8 mouse cellular contexts compared by ENCODE assay signal in genomic region chr12:113155887-113156539, GRCm38 (mm10). TPM values are rescaled to one million over a fixed set of nuclear protein-coding genes. Genes with fewer than 3 reads are reported as not detected.
DNase-seq lines count a peak whose midpoint lies in the region; ATAC-seq lines count a peak whose summit lies in the region.

Gene Tedc1 (plus strand): TSS chr12:113156421.

- peak within 1 kb of the TSS; percentile 87 for H3K27ac ChIP-seq in forebrain, embryonic 10.5 days
- peak within 1 kb of the TSS; percentile 90 for H3K27ac ChIP-seq in heart, embryonic 15.5 days
- H3K27ac ChIP-seq in liver, embryonic 15.5 days (replicated peaks): peak within 1 kb of the TSS; percentile 76
- peak within 1 kb of the TSS; percentile 38; the same call in 1 of the 2 replicates for H3K27ac ChIP-seq in neural tube, embryonic 12.5 days

- peaks cover 32% of the 10 kb centered on the region for H3K36me3 ChIP-seq in forebrain, embryonic 10.5 days (replicated peaks)
- H3K36me3 ChIP-seq in heart, embryonic 15.5 days: no peaks in the 10 kb centered on the region; the same call in 1 of the 2 replicates
- H3K36me3 ChIP-seq in liver, embryonic 15.5 days (replicated peaks): 0 out of 2 replicates have a peak, but pooled peaks cover 9% of the 10 kb centered on the region
- peaks cover 7% of the 10 kb centered on the region; the same call in 1 of the 2 replicates for H3K36me3 ChIP-seq in neural tube, embryonic 12.5 days

- peaks cover 40% of the 10 kb centered on the region for H3K27me3 ChIP-seq in forebrain, embryonic 10.5 days (ENCODE audit: poor library complexity, severe bottlenecking)
- H3K27me3 ChIP-seq in heart, embryonic 15.5 days: no peaks in the 10 kb centered on the region
- H3K27me3 ChIP-seq in liver, embryonic 15.5 days: peaks cover 33% of the 10 kb centered on the region
- H3K27me3 ChIP-seq in neural tube, embryonic 12.5 days (replicated peaks): peaks cover 26% of the 10 kb centered on the region

- no peaks in the 10 kb centered on the region for H3K9me3 ChIP-seq in forebrain, embryonic 10.5 days
- H3K9me3 ChIP-seq in heart, embryonic 15.5 days (replicated peaks): no peaks in the 10 kb centered on the region
- no peaks in the 10 kb centered on the region for H3K9me3 ChIP-seq in liver, embryonic 15.5 days (replicated peaks)
- no peaks in the 10 kb centered on the region for H3K9me3 ChIP-seq in neural tube, embryonic 12.5 days

- DNase-seq in CD8-positive naive resting alpha-beta T cell, adult 2 months (ENCODE audit: low read depth in 2 of 2, low spot score in 2 of 2): peak; percentile 99 to 100
- peak; percentile 98 for DNase-seq in c-Kit-positive CD71-negative TER-119-negative erythroid progenitor cells, embryonic 14.5 days (ENCODE audit: low read depth)
- peak; percentile 99 for DNase-seq in forebrain, embryonic 10.5 days (ENCODE audit: extremely low spot score, low spot score)
- DNase-seq in kidney, postnatal 36 days: peak; percentile 99 to 100
- peak; percentile 99 for DNase-seq in telencephalon, adult 2 months (ENCODE audit: low read depth, low spot score)

- H3K9ac ChIP-seq in heart, embryonic 15.5 days: peak within 1 kb of the TSS; percentile 61
- H3K9ac ChIP-seq in liver, embryonic 15.5 days: peak within 1 kb of the TSS; percentile 81
- H3K9ac ChIP-seq in neural tube, embryonic 12.5 days: peak within 1 kb of the TSS; percentile 57

- peak within 1 kb of the TSS; percentile 90 for H3K4me2 ChIP-seq in heart, embryonic 15.5 days
- peak within 1 kb of the TSS; percentile 95 for H3K4me2 ChIP-seq in liver, embryonic 15.5 days
- H3K4me2 ChIP-seq in neural tube, embryonic 12.5 days (replicated peaks): peak within 1 kb of the TSS; percentile 83

- under 1% methylated on average over 46 of the region's 46 CpGs for WGBS in forebrain, embryonic 10.5 days
- WGBS in heart, embryonic 15.5 days: under 1% methylated on average over 46 of the region's 46 CpGs
- under 1% methylated on average over 46 of the region's 46 CpGs for WGBS in liver, embryonic 15.5 days (ENCODE audit: insufficient replicate concordance)
- WGBS in neural tube, embryonic 12.5 days: under 1% methylated on average over 46 of the region's 46 CpGs

- ATAC-seq in heart, embryonic 15.5 days (replicated peaks; ENCODE audit: insufficient number of reproducible peaks, insufficient read depth, low FRiP score, low read depth): peak; percentile 93
- peak; percentile 96 for ATAC-seq in liver, embryonic 15.5 days (ENCODE audit: insufficient read depth)
- ATAC-seq in neural tube, embryonic 12.5 days (ENCODE audit: low FRiP score, low read depth): peak; percentile 96

- peaks cover 48% of the 10 kb centered on the region for H3K4me1 ChIP-seq in forebrain, embryonic 10.5 days
- peaks cover 51% of the 10 kb centered on the region for H3K4me1 ChIP-seq in heart, embryonic 15.5 days (replicated peaks)
- H3K4me1 ChIP-seq in liver, embryonic 15.5 days (replicated peaks): peaks cover 49% of the 10 kb centered on the region
- peaks cover 33% of the 10 kb centered on the region for H3K4me1 ChIP-seq in neural tube, embryonic 12.5 days

- H3K4me3 ChIP-seq in forebrain, embryonic 10.5 days: peak within 1 kb of the TSS; percentile 80
- peak within 1 kb of the TSS; percentile 69 for H3K4me3 ChIP-seq in heart, embryonic 15.5 days
- H3K4me3 ChIP-seq in liver, embryonic 15.5 days (replicated peaks): peak within 1 kb of the TSS; percentile 82
- peak within 1 kb of the TSS; percentile 58 for H3K4me3 ChIP-seq in neural tube, embryonic 12.5 days

RNA-seq across cellular contexts. Expression of gene Tedc1, which starts in this region (rescaled TPM):
- polyA plus RNA-seq in forebrain, embryonic 10.5 days (2016; fragmentation: Nextera tagmentation; extraction: Ambion mirVana): 66.4 and 69.6 TPM in 2 replicates
- 15.4 and 31.7 TPM in 2 replicates for polyA plus RNA-seq in heart, embryonic 15.5 days (2015; fragmentation: Nextera tagmentation; extraction: Ambion mirVana)
- polyA plus RNA-seq in liver, embryonic 15.5 days (2015; fragmentation: Nextera tagmentation; extraction: Ambion mirVana): 11.3 and 11.5 TPM in 2 replicates
- polyA plus RNA-seq in neural tube, embryonic 12.5 days (2016; fragmentation: Nextera tagmentation; extraction: Ambion mirVana): 32.3 and 32.9 TPM in 2 replicates

Comparison
In these comparisons a context has a peak if more than half of its experiments do, and no peak if none do; other contexts are left out.
1. Peak in every context shown above with its lines: DNase-seq, ATAC-seq, H3K4me3 ChIP-seq and H3K27ac ChIP-seq.
2. H3K27ac ChIP-seq: peak in every context shown above with its lines; median percentile 90 in heart, embryonic 15.5 days; 87 in forebrain, embryonic 10.5 days; 76 in liver, embryonic 15.5 days; 38 in neural tube, embryonic 12.5 days.